Comparison of ENCODE assay signal across 35 mouse cellular contexts in genomic region chr12:81088131-81088530, GRCm38 (mm10).
"Had no signal": no experiment of that assay in that cellular context is flagged by ENCODE, and none has a peak within 500 bp of the region (broad histone marks: within the 10 kb centered on the region; RNA-seq: fewer than 3 reads in every experiment).

No protein-coding gene starts in this region.

- H3K9me3 ChIP-seq: heart, embryonic 12.5 days; heart, embryonic 13.5 days; heart, embryonic 15.5 days; hindbrain, embryonic 10.5 days; hindbrain, embryonic 12.5 days; hindbrain, embryonic 13.5 days; hindbrain, embryonic 15.5 days; intestine, embryonic 15.5 days; kidney, embryonic 15.5 days had no signal

- H3K27ac ChIP-seq: heart, embryonic 13.5 days; heart, embryonic 15.5 days; hindbrain, embryonic 10.5 days; hindbrain, embryonic 12.5 days; hindbrain, embryonic 13.5 days; hindbrain, embryonic 14.5 days; hindbrain, embryonic 15.5 days; hindbrain, postnatal 0 days; intestine, embryonic 15.5 days; kidney, embryonic 15.5 days; kidney, postnatal 0 days; layer of hippocampus, adult 2 months; left cerebral cortex, adult 2 months had no signal

- H3K9ac ChIP-seq: heart, embryonic 12.5 days; heart, embryonic 13.5 days; heart, embryonic 15.5 days; hindbrain, embryonic 12.5 days; hindbrain, embryonic 13.5 days; hindbrain, embryonic 14.5 days; hindbrain, embryonic 15.5 days; intestine, embryonic 15.5 days; kidney, embryonic 15.5 days had no signal

- H3K4me2 ChIP-seq: heart, embryonic 11.5 days; heart, embryonic 12.5 days; heart, embryonic 13.5 days; heart, embryonic 15.5 days; hindbrain, embryonic 12.5 days; hindbrain, embryonic 13.5 days; hindbrain, embryonic 14.5 days; hindbrain, embryonic 15.5 days; intestine, embryonic 15.5 days; kidney, embryonic 15.5 days had no signal

- H3K4me1 ChIP-seq: heart, embryonic 12.5 days; heart, embryonic 13.5 days; heart, embryonic 15.5 days; hindbrain, embryonic 10.5 days; hindbrain, embryonic 12.5 days; intestine, embryonic 15.5 days; kidney, embryonic 15.5 days had no signal

- H3K36me3 ChIP-seq: heart, embryonic 12.5 days; heart, embryonic 13.5 days; heart, embryonic 15.5 days; hindbrain, embryonic 10.5 days; hindbrain, embryonic 12.5 days; hindbrain, embryonic 13.5 days; hindbrain, embryonic 15.5 days; intestine, embryonic 15.5 days; kidney, embryonic 15.5 days had no signal

- H3K4me3 ChIP-seq: heart, embryonic 12.5 days; heart, embryonic 13.5 days; heart, embryonic 15.5 days; hindbrain, embryonic 10.5 days; hindbrain, embryonic 12.5 days; hindbrain, embryonic 13.5 days; hindbrain, embryonic 15.5 days; intestine, embryonic 15.5 days; kidney, embryonic 15.5 days; layer of hippocampus, adult 2 months; left cerebral cortex, adult 2 months had no signal

- DNase-seq: heart, postnatal 10 days; heart, postnatal 14 days; heart, postnatal 36 days; heart, postnatal 4 days; kidney, adult 11 months; kidney, adult 18-20 months; kidney, adult 2 months; kidney, adult 8-10 months; kidney, adult 9 months; kidney, postnatal 10 days; kidney, postnatal 14 days; kidney, postnatal 25 days; kidney, postnatal 36 days; kidney, postnatal 4 days; layer of hippocampus, adult 9-11 months; layer of hippocampus, postnatal 36 days had no signal

- H3K27me3 ChIP-seq: heart, embryonic 15.5 days; hindbrain, embryonic 12.5 days; hindbrain, embryonic 13.5 days; hindbrain, embryonic 15.5 days; intestine, embryonic 15.5 days had no signal

- ATAC-seq: hindbrain, embryonic 16.5 days; hindbrain, postnatal 0 days; inflammation-experienced regulatory T-cells, adult 6 months; intestine, embryonic 15.5 days; intestine, embryonic 16.5 days; intestine, postnatal 0 days had no signal
